Mouse (Mus musculus): ENCODE data around the gene Hoxc8. TPM values are rescaled to one million over a fixed set of nuclear protein-coding genes. Genes with fewer than 3 reads are reported as not detected.

The Hoxc8 gene
- polyA plus RNA-seq, 1 experiment = 1.1 TPM

- H3K79me2 ChIP-seq (ENCODE audit: control insufficient read depth, insufficient read depth) = no peaks in the 10 kb centered on the region
- TF ChIP-seq CEBPB (IDR thresholded peaks at IDR 0.05; ENCODE audit: low read depth) (no peak), CTCF (IDR thresholded peaks at IDR 0.05; ENCODE audit: control insufficient read depth, insufficient read depth, insufficient read length) (no peak), MAX (IDR thresholded peaks at IDR 0.05) (no peak), MYOD1 (IDR thresholded peaks at IDR 0.05; ENCODE audit: control insufficient read depth, insufficient read length, low read depth) (no peak), FOSL1 (IDR thresholded peaks at IDR 0.05; ENCODE audit: insufficient read depth, low read length, poor library complexity, severe bottlenecking) (no peak), MYOG (IDR thresholded peaks at IDR 0.05; ENCODE audit: control insufficient read depth, extremely low read depth, insufficient read length) (no peak), USF1 (IDR thresholded peaks at IDR 0.05; ENCODE audit: low read depth) (no peak)
- H3ac ChIP-seq (ENCODE audit: control insufficient read depth, insufficient read length, low read depth) = no peak overlapping the region
- no peak overlapping the region for H3K4me3 ChIP-seq (ENCODE audit: insufficient read depth, poor library complexity, severe bottlenecking)
- H3K79me3 ChIP-seq (ENCODE audit: low read depth) = no peaks in the 10 kb centered on the region
- H3K27me3 ChIP-seq (ENCODE audit: control insufficient read depth, insufficient read depth, insufficient read length) = no peaks in the 10 kb centered on the region
- no peaks in the 10 kb centered on the region for H3K36me3 ChIP-seq (ENCODE audit: control insufficient read depth, insufficient read depth)
Measured at GRCm38 (mm10) chr15:103032167-103032566, 41.8 kb downstream of the Hoxc8 start.

DNA sequence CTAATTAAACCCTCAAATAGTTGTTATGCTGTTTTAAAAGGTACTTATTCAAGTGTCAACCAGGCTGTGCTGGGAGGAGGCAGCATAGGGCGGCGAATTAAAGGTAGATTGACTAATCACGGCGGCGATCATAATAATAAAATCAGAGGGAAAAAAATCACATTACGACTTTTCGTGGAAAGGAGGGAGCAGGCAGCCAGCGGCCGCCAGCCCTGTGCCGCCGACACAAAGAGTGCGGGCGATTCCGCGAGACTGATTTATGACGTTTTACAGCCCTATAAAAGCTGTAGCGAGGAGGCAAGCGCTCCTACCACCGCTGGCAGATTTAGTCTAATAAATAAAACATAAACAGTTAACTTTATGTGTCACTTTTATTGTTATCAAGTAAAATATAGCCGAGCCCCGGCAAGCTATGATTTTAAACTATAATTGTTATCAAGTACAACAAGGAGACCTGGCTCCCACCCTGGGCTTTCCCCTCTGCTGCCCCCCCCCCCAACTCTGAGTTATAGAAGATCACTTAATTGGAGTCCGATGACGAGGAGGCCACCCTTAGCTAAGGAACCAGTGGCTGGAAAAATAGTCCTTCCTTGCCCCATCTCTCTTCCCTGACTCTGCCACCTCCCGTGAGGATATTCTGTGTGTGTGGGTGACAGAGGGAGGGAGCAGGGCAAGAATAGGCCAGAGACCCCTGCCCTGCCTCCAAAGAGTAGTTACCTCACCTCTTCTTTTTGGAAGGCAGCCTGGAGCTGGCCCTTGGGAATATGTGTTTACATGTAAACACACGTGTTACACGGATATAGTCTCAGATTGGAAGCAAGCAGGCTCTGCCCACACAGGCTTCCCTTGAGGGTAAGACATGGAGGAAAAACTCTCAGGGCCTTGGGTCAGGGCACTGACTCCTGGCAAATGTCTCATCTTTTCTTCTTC, 42.5 kb downstream of the Hoxc8 start:
- Histone ChIP-seq H3K79me3 (ENCODE audit: low read depth) (no peaks in the 10 kb centered on the region), H3K27me3 (ENCODE audit: control insufficient read depth, insufficient read depth, insufficient read length) (no peaks in the 10 kb centered on the region), H3K79me2 (ENCODE audit: control insufficient read depth, insufficient read depth) (no peaks in the 10 kb centered on the region), H3ac (ENCODE audit: control insufficient read depth, insufficient read length, low read depth) (no peak overlapping the region), H3K36me3 (ENCODE audit: control insufficient read depth, insufficient read depth) (no peaks in the 10 kb centered on the region), H3K4me3 (ENCODE audit: insufficient read depth, poor library complexity, severe bottlenecking) (no peak overlapping the region)
- no peak for TF ChIP-seq CTCF (IDR thresholded peaks at IDR 0.05; ENCODE audit: control insufficient read depth, insufficient read depth, insufficient read length)
- no peak for TF ChIP-seq FOSL1 (IDR thresholded peaks at IDR 0.05; ENCODE audit: insufficient read depth, low read length, poor library complexity, severe bottlenecking)
- TF ChIP-seq MYOG (IDR thresholded peaks at IDR 0.05; ENCODE audit: control insufficient read depth, extremely low read depth, insufficient read length) = no peak
- TF ChIP-seq MYOD1 (IDR thresholded peaks at IDR 0.05; ENCODE audit: control insufficient read depth, insufficient read length, low read depth) = no peak
- no peak for TF ChIP-seq CEBPB (IDR thresholded peaks at IDR 0.05; ENCODE audit: low read depth)
- no peak for TF ChIP-seq USF1 (IDR thresholded peaks at IDR 0.05; ENCODE audit: low read depth)

DNA sequence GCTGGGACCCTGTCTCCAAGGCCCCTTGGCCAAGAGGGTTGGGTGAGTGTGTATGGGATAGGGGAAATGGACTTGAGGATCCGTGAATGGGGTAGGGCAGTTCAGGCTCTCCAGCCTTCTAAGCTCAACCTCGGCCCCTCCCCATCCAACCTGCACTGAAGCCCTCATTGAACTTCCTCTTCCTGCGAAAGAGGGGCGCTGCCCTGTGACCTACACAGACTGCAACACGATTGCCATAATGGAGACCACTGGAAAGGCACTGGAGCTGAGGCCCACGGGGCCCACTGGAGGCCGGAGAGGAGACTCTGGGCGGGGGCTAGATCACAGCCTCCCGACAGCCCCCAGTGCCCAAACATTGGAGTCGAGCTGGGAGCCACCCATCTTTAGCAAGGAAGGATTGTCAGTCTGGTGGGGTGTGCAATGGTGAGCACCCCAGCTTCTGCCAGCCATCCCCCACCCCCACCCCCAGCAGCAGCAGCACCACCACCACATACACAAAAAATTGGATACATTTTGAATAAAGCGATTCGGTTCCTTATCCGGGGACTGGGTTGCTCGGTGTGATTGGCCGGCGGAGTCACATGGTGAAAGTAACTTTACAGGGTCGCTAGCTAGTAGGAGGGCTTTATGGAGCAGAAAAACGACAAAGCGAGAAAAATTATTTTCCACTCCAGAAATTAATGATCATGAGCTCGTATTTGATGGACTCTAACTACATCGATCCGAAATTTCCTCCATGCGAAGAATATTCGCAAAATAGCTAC, 43.8 kb downstream of the Hoxc8 start:
- H3K4me3 ChIP-seq (ENCODE audit: insufficient read depth, poor library complexity, severe bottlenecking) = no peak overlapping the region
- peak overlapping the region; percentile 91 for H3ac ChIP-seq (ENCODE audit: control insufficient read depth, insufficient read length, low read depth)
- H3K27me3 ChIP-seq (ENCODE audit: control insufficient read depth, insufficient read depth, insufficient read length) = no peaks in the 10 kb centered on the region
- H3K36me3 ChIP-seq (ENCODE audit: control insufficient read depth, insufficient read depth) = no peaks in the 10 kb centered on the region
- no peaks in the 10 kb centered on the region for H3K79me3 ChIP-seq (ENCODE audit: low read depth)
- TF ChIP-seq MYOG (IDR thresholded peaks at IDR 0.05; ENCODE audit: control insufficient read depth, extremely low read depth, insufficient read length) = no peak
- TF ChIP-seq USF1 (IDR thresholded peaks at IDR 0.05; ENCODE audit: low read depth) = peak; percentile 80
- no peak for TF ChIP-seq CTCF (IDR thresholded peaks at IDR 0.05; ENCODE audit: control insufficient read depth, insufficient read depth, insufficient read length)
- no peak for TF ChIP-seq CEBPB (IDR thresholded peaks at IDR 0.05; ENCODE audit: low read depth)
- no peak for TF ChIP-seq MYOD1 (IDR thresholded peaks at IDR 0.05; ENCODE audit: control insufficient read depth, insufficient read length, low read depth)
- no peak for TF ChIP-seq MAX (IDR thresholded peaks at IDR 0.05)
- no peak for TF ChIP-seq FOSL1 (IDR thresholded peaks at IDR 0.05; ENCODE audit: insufficient read depth, low read length, poor library complexity, severe bottlenecking)
- no peaks in the 10 kb centered on the region for H3K79me2 ChIP-seq (ENCODE audit: control insufficient read depth, insufficient read depth)

DNA sequence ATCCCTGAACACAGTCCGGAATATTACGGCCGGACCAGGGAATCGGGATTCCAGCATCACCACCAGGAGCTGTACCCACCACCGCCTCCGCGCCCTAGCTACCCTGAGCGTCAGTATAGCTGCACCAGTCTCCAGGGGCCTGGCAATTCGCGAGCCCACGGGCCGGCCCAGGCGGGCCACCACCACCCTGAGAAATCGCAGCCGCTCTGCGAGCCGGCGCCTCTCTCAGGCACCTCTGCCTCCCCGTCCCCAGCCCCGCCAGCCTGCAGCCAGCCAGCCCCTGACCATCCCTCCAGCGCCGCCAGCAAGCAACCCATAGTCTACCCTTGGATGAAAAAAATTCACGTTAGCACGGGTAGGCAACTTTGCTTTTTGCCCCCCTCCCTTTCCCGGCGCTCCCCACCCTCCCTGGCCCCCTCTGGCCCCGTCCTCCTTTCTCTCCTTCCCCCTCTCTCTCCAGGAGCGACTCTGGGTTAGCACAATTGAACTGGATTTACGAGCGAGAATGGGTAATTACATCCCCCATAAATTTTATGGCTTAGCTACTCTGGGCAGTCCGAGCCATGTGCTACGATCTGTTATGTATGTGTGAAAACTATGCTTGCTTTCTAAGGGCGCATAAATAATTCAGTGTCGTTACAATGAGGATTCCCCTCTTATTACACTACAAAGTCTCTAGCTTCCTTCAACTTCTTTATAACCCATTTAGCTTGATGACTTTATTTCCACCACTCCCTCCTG, 44.6 kb downstream of the Hoxc8 start:
- H3K36me3 ChIP-seq (ENCODE audit: control insufficient read depth, insufficient read depth) = no peaks in the 10 kb centered on the region

GRCm38 (mm10) chr15:103035548-103035881, 45.1 kb downstream of the Hoxc8 start:
- Histone ChIP-seq H3ac (ENCODE audit: control insufficient read depth, insufficient read length, low read depth) (no peak overlapping the region), H3K27me3 (ENCODE audit: control insufficient read depth, insufficient read depth, insufficient read length) (no peaks in the 10 kb centered on the region), H3K79me2 (ENCODE audit: control insufficient read depth, insufficient read depth) (no peaks in the 10 kb centered on the region), H3K36me3 (ENCODE audit: control insufficient read depth, insufficient read depth) (no peaks in the 10 kb centered on the region), H3K4me3 (ENCODE audit: insufficient read depth, poor library complexity, severe bottlenecking) (no peak overlapping the region), H3K79me3 (ENCODE audit: low read depth) (no peaks in the 10 kb centered on the region)
- TF ChIP-seq MYOD1 (IDR thresholded peaks at IDR 0.05; ENCODE audit: control insufficient read depth, insufficient read length, low read depth) = no peak
- no peak for TF ChIP-seq USF1 (IDR thresholded peaks at IDR 0.05; ENCODE audit: low read depth)

More for the DNA sequence above, 44.6 kb downstream of the Hoxc8 start:
- Histone ChIP-seq H3ac (ENCODE audit: control insufficient read depth, insufficient read length, low read depth) (peak overlapping the region; percentile 91), H3K4me3 (ENCODE audit: insufficient read depth, poor library complexity, severe bottlenecking) (no peak overlapping the region), H3K27me3 (ENCODE audit: control insufficient read depth, insufficient read depth, insufficient read length) (no peaks in the 10 kb centered on the region), H3K79me2 (ENCODE audit: control insufficient read depth, insufficient read depth) (no peaks in the 10 kb centered on the region), H3K79me3 (ENCODE audit: low read depth) (no peaks in the 10 kb centered on the region)
- no peak for TF ChIP-seq CTCF (IDR thresholded peaks at IDR 0.05; ENCODE audit: control insufficient read depth, insufficient read depth, insufficient read length)
- TF ChIP-seq MYOG (IDR thresholded peaks at IDR 0.05; ENCODE audit: control insufficient read depth, extremely low read depth, insufficient read length) = no peak
- TF ChIP-seq USF1 (IDR thresholded peaks at IDR 0.05; ENCODE audit: low read depth) = no peak
- no peak for TF ChIP-seq FOSL1 (IDR thresholded peaks at IDR 0.05; ENCODE audit: insufficient read depth, low read length, poor library complexity, severe bottlenecking)
- TF ChIP-seq MAX (IDR thresholded peaks at IDR 0.05) = no peak
- no peak for TF ChIP-seq MYOD1 (IDR thresholded peaks at IDR 0.05; ENCODE audit: control insufficient read depth, insufficient read length, low read depth)
- no peak for TF ChIP-seq CEBPB (IDR thresholded peaks at IDR 0.05; ENCODE audit: low read depth)
